Mouse (Mus musculus): ENCODE results near the gene S100a10. TPM values are rescaled to one million over a fixed set of nuclear protein-coding genes. Genes with fewer than 3 reads are reported as not detected.

Gene S100a10
- polyA plus RNA-seq, 1 experiment from 2014 or later: 603 TPM

GRCm38 (mm10) chr3:93567721-93568120, 12.8 kb downstream of the S100a10 start:
- Histone ChIP-seq H3K4me2 (ENCODE audit: low read depth, low read length) (no peak overlapping the region), H3K4me1 (ENCODE audit: control insufficient read depth, insufficient read depth, low read length) (peaks cover 12% of the 10 kb centered on the region; the same call in 1 of the 2 replicates), H3K36me3 (ENCODE audit: control insufficient read depth, insufficient read depth, low read length) (peaks cover 6% of the 10 kb centered on the region; the same call in 1 of the 2 replicates), H3K27me3 (ENCODE audit: control insufficient read depth, insufficient read depth, low read length) (no peaks in the 10 kb centered on the region), H3K4me3 (replicated peaks; ENCODE audit: low read length) (no peak overlapping the region), H3K27ac (ENCODE audit: low read length) (peak overlapping the region; percentile 85; the same call in 1 of the 2 replicates), H3K9ac (ENCODE audit: low read length) (no peak overlapping the region), H3K9me3 (replicated peaks; ENCODE audit: control insufficient read depth, low read length) (no peaks in the 10 kb centered on the region)
- WGBS: 89% methylated on average over 6 of the region's 6 CpGs
- ATAC-seq (ENCODE audit: insufficient read depth, low FRiP score): no peak

- peak overlapping the region; percentile 22; the same call in 1 of the 2 replicates for H3K4me2 ChIP-seq (ENCODE audit: low read depth, low read length)
- H3K9ac ChIP-seq (ENCODE audit: low read length): no peak overlapping the region
- peak overlapping the region; percentile 85 for H3K27ac ChIP-seq (ENCODE audit: low read length)
- peaks cover 12% of the 10 kb centered on the region; the same call in 1 of the 2 replicates for H3K4me1 ChIP-seq (ENCODE audit: control insufficient read depth, insufficient read depth, low read length)
- no peaks in the 10 kb centered on the region for H3K9me3 ChIP-seq (replicated peaks; ENCODE audit: control insufficient read depth, low read length)
- H3K27me3 ChIP-seq (ENCODE audit: control insufficient read depth, insufficient read depth, low read length): no peaks in the 10 kb centered on the region
- peaks cover 6% of the 10 kb centered on the region; the same call in 1 of the 2 replicates for H3K36me3 ChIP-seq (ENCODE audit: control insufficient read depth, insufficient read depth, low read length)
- ATAC-seq (ENCODE audit: insufficient read depth, low FRiP score): peak; percentile 84
- H3K4me3 ChIP-seq (replicated peaks; ENCODE audit: low read length): no peak overlapping the region
- 27% methylated on average over 6 of the region's 7 CpGs for WGBS
These were observed 13.7 kb downstream of the S100a10 start for GRCm38 (mm10) chr3:93568428-93569040.

- Histone ChIP-seq H3K4me2 (ENCODE audit: low read depth, low read length) (peak overlapping the region; percentile 22; the same call in 1 of the 2 replicates), H3K27me3 (ENCODE audit: control insufficient read depth, insufficient read depth, low read length) (no peaks in the 10 kb centered on the region), H3K27ac (ENCODE audit: low read length) (peak overlapping the region; percentile 85), H3K36me3 (ENCODE audit: control insufficient read depth, insufficient read depth, low read length) (peaks cover 6% of the 10 kb centered on the region; the same call in 1 of the 2 replicates), H3K9ac (ENCODE audit: low read length) (no peak overlapping the region), H3K4me3 (replicated peaks; ENCODE audit: low read length) (no peak overlapping the region), H3K9me3 (replicated peaks; ENCODE audit: control insufficient read depth, low read length) (no peaks in the 10 kb centered on the region), H3K4me1 (ENCODE audit: control insufficient read depth, insufficient read depth, low read length) (peaks cover 12% of the 10 kb centered on the region; the same call in 1 of the 2 replicates)
- no peak; the same call in 1 of the 2 replicates for ATAC-seq (ENCODE audit: insufficient read depth, low FRiP score)
- 48% methylated on average over 2 of the region's 2 CpGs for WGBS
These were observed 14.2 kb downstream of the S100a10 start for GRCm38 (mm10) chr3:93569046-93569445.

GRCm38 (mm10) chr3:93572058-93572791, 17.3 kb downstream of the S100a10 start:
- no peaks in the 10 kb centered on the region for H3K27me3 ChIP-seq (ENCODE audit: control insufficient read depth, insufficient read depth, low read length)
- WGBS: 70% methylated on average over 5 of the region's 5 CpGs
- no peak overlapping the region for H3K9ac ChIP-seq (ENCODE audit: low read length)
- ATAC-seq (ENCODE audit: insufficient read depth, low FRiP score): no peak
- no peak overlapping the region for H3K4me2 ChIP-seq (ENCODE audit: low read depth, low read length)
- no peaks in the 10 kb centered on the region for H3K36me3 ChIP-seq (ENCODE audit: control insufficient read depth, insufficient read depth, low read length)
- no peaks in the 10 kb centered on the region for H3K9me3 ChIP-seq (replicated peaks; ENCODE audit: control insufficient read depth, low read length)
- no peak overlapping the region for H3K4me3 ChIP-seq (replicated peaks; ENCODE audit: low read length)
- no peak overlapping the region for H3K27ac ChIP-seq (ENCODE audit: low read length)
- H3K4me1 ChIP-seq (ENCODE audit: control insufficient read depth, insufficient read depth, low read length): peaks cover 12% of the 10 kb centered on the region; the same call in 1 of the 2 replicates

- Histone ChIP-seq H3K4me2 (ENCODE audit: low read depth, low read length) (no peak overlapping the region), H3K9ac (ENCODE audit: low read length) (no peak overlapping the region), H3K36me3 (ENCODE audit: control insufficient read depth, insufficient read depth, low read length) (no peaks in the 10 kb centered on the region), H3K4me3 (replicated peaks; ENCODE audit: low read length) (no peak overlapping the region), H3K27ac (ENCODE audit: low read length) (peak overlapping the region; percentile 63), H3K27me3 (ENCODE audit: control insufficient read depth, insufficient read depth, low read length) (no peaks in the 10 kb centered on the region), H3K9me3 (replicated peaks; ENCODE audit: control insufficient read depth, low read length) (no peaks in the 10 kb centered on the region), H3K4me1 (ENCODE audit: control insufficient read depth, insufficient read depth, low read length) (0 out of 2 replicates have a peak, but pooled peaks cover 4% of the 10 kb centered on the region)
- 55% methylated on average over 6 of the region's 6 CpGs for WGBS
- ATAC-seq (ENCODE audit: insufficient read depth, low FRiP score): peak; percentile 51; the same call in 1 of the 2 replicates
These were observed 24.6 kb downstream of the S100a10 start for GRCm38 (mm10) chr3:93579317-93580038.

- WGBS: 93% methylated on average over 2 of the region's 2 CpGs
- no peaks in the 10 kb centered on the region for H3K9me3 ChIP-seq (replicated peaks; ENCODE audit: control insufficient read depth, low read length)
- 0 out of 2 replicates have a peak, but pooled peaks cover 4% of the 10 kb centered on the region for H3K4me1 ChIP-seq (ENCODE audit: control insufficient read depth, insufficient read depth, low read length)
- no peak overlapping the region for H3K4me2 ChIP-seq (ENCODE audit: low read depth, low read length)
- no peak for ATAC-seq (ENCODE audit: insufficient read depth, low FRiP score)
- H3K9ac ChIP-seq (ENCODE audit: low read length): no peak overlapping the region
- H3K27me3 ChIP-seq (ENCODE audit: control insufficient read depth, insufficient read depth, low read length): no peaks in the 10 kb centered on the region
- no peak overlapping the region for H3K4me3 ChIP-seq (replicated peaks; ENCODE audit: low read length)
- no peaks in the 10 kb centered on the region for H3K36me3 ChIP-seq (ENCODE audit: control insufficient read depth, insufficient read depth, low read length)
- peak overlapping the region; percentile 63 for H3K27ac ChIP-seq (ENCODE audit: low read length)
These were observed 25.1 kb downstream of the S100a10 start for GRCm38 (mm10) chr3:93580039-93580403.

GRCm38 (mm10) chr3:93580946-93581345, 26.1 kb downstream of the S100a10 start:
- H3K9ac ChIP-seq (ENCODE audit: low read length): no peak overlapping the region
- no peaks in the 10 kb centered on the region for H3K27me3 ChIP-seq (ENCODE audit: control insufficient read depth, insufficient read depth, low read length)
- H3K36me3 ChIP-seq (ENCODE audit: control insufficient read depth, insufficient read depth, low read length): no peaks in the 10 kb centered on the region
- H3K4me1 ChIP-seq (ENCODE audit: control insufficient read depth, insufficient read depth, low read length): 0 out of 2 replicates have a peak, but pooled peaks cover 4% of the 10 kb centered on the region
- H3K9me3 ChIP-seq (replicated peaks; ENCODE audit: control insufficient read depth, low read length): no peaks in the 10 kb centered on the region
- WGBS: 30% methylated on average over 2 of the region's 2 CpGs
- peak; percentile 84 for ATAC-seq (ENCODE audit: insufficient read depth, low FRiP score)
- no peak overlapping the region for H3K4me2 ChIP-seq (ENCODE audit: low read depth, low read length)
- no peak overlapping the region for H3K4me3 ChIP-seq (replicated peaks; ENCODE audit: low read length)
- H3K27ac ChIP-seq (ENCODE audit: low read length): peak overlapping the region; percentile 41; the same call in 1 of the 2 replicates

- Histone ChIP-seq H3K4me3 (replicated peaks; ENCODE audit: low read length) (no peak overlapping the region), H3K27me3 (ENCODE audit: control insufficient read depth, insufficient read depth, low read length) (no peaks in the 10 kb centered on the region), H3K36me3 (ENCODE audit: control insufficient read depth, insufficient read depth, low read length) (no peaks in the 10 kb centered on the region), H3K4me2 (ENCODE audit: low read depth, low read length) (no peak overlapping the region), H3K27ac (ENCODE audit: low read length) (peak overlapping the region; percentile 41; the same call in 1 of the 2 replicates), H3K4me1 (ENCODE audit: control insufficient read depth, insufficient read depth, low read length) (0 out of 2 replicates have a peak, but pooled peaks cover 4% of the 10 kb centered on the region), H3K9me3 (replicated peaks; ENCODE audit: control insufficient read depth, low read length) (no peaks in the 10 kb centered on the region), H3K9ac (ENCODE audit: low read length) (no peak overlapping the region)
- no peak for ATAC-seq (ENCODE audit: insufficient read depth, low FRiP score)
- WGBS: 74% methylated on average over 4 of the region's 4 CpGs
These were observed 26.8 kb downstream of the S100a10 start for GRCm38 (mm10) chr3:93581687-93582086.

All from stomach, embryonic 16.5 days (tissue).